Mouse (Mus musculus) cortical plate, adult 2 months (tissue): ENCODE results near the gene Cytl1.

Experiments
- CTCF ChIP-seq: fragments of 200-500 bp; IDR thresholded peaks from 2 replicates; pipeline ENCODE4 v1.5.1; 2011; ENCODE audit warnings: mild to moderate bottlenecking, control low read depth, low read length; ENCODE audit not compliant: insufficient read depth; ENCODE audit errors: extremely low read depth
- POLR2A ChIP-seq: fragments of 200-500 bp; IDR thresholded peaks from 2 replicates; pipeline ENCODE4 v1.6.1; 2011; ENCODE audit warnings: mild to moderate bottlenecking, low read length, control low read depth; ENCODE audit not compliant: insufficient read depth; ENCODE audit errors: extremely low read depth

- TF ChIP-seq CTCF (no peak), POLR2A (no peak)
These were observed 8.8 kb downstream of the Cytl1 start for GRCm38 (mm10) chr5:37743889-37744707.
